ENCODE assay signal across 23 mouse cellular contexts in genomic region chr14:33073355-33073754, GRCm38 (mm10).
A peak's percentile ranks its signal among the peaks of the same experiment; 100 is the strongest.
DNase-seq lines count a peak whose midpoint lies in the region; ATAC-seq and TF ChIP-seq lines count a peak whose summit lies in the region.
"Had no signal": no experiment of that assay in that cellular context is flagged by ENCODE, and none has a peak within 500 bp of the region (broad histone marks: within the 10 kb centered on the region; RNA-seq: fewer than 3 reads in every experiment).

No protein-coding gene starts in this region.

- DNase-seq in heart, adult 11 months, result peak; percentile 6
- peak; percentile 55 for DNase-seq in MEL (ENCODE audit: low read depth, low spot score)
- peak; percentile 9 for DNase-seq in MEL-GATA-1-ER (ENCODE audit: extremely low read depth, low read depth)
- DNase-seq: adrenal gland, adult 2 months; adrenal gland, adult 8-10 months; adrenal gland, postnatal 10 days; adrenal gland, postnatal 14 days; adrenal gland, postnatal 25 days; adrenal gland, postnatal 36 days; B cell, adult 2 months; cerebellum, adult 11 months; cerebellum, adult 11-12 months; cerebellum, adult 18-20 months; cerebellum, adult 2 months; cerebellum, adult 8-10 months had no signal

- no peak for TF ChIP-seq RAD21 in MEL (IDR thresholded peaks at IDR 0.05; ENCODE audit: low read depth, low read length)

- H3K27ac ChIP-seq in heart, embryonic 12.5 days (ENCODE audit: poor library complexity, severe bottlenecking), result no peak overlapping the region
- H3K27ac ChIP-seq in MEL (ENCODE audit: control insufficient read depth, low read depth, low read length), result no peak overlapping the region
- H3K27ac ChIP-seq in neural tube, embryonic 15.5 days (replicated peaks), result no peak overlapping the region
- no peak overlapping the region for H3K27ac ChIP-seq in intestine, embryonic 15.5 days

- H3K36me3 ChIP-seq in heart, embryonic 12.5 days, result no peaks in the 10 kb centered on the region
- H3K36me3 ChIP-seq in MEL (ENCODE audit: control insufficient read depth in 1 of 2, insufficient read depth in 2 of 2, low read length in 2 of 2), result peaks cover 0 to 10% of the 10 kb centered on the region in 2 experiments; a peak in 2 of 4 replicates
- no peaks in the 10 kb centered on the region for H3K36me3 ChIP-seq in neural tube, embryonic 15.5 days
- no peaks in the 10 kb centered on the region for H3K36me3 ChIP-seq in intestine, embryonic 15.5 days
- H3K36me3 ChIP-seq: G1E had no signal

- WGBS in heart, embryonic 12.5 days, result 82% methylated on average over 3 of the region's 3 CpGs
- 87% methylated on average over 3 of the region's 3 CpGs for WGBS in neural tube, embryonic 15.5 days
- 89% methylated on average over 3 of the region's 3 CpGs for WGBS in intestine, embryonic 15.5 days

- H3K9me3 ChIP-seq in heart, embryonic 12.5 days (replicated peaks), result no peaks in the 10 kb centered on the region
- no peaks in the 10 kb centered on the region for H3K9me3 ChIP-seq in MEL (replicated peaks; ENCODE audit: insufficient read depth, low read length)
- H3K9me3 ChIP-seq in neural tube, embryonic 15.5 days (replicated peaks), result no peaks in the 10 kb centered on the region
- no peaks in the 10 kb centered on the region for H3K9me3 ChIP-seq in intestine, embryonic 15.5 days

- H3K9ac ChIP-seq in heart, embryonic 12.5 days, result no peak overlapping the region
- no peak overlapping the region for H3K9ac ChIP-seq in MEL (ENCODE audit: control insufficient read depth, low read depth, low read length, poor library complexity, severe bottlenecking)
- H3K9ac ChIP-seq in neural tube, embryonic 15.5 days (replicated peaks), result no peak overlapping the region
- H3K9ac ChIP-seq in intestine, embryonic 15.5 days, result no peak overlapping the region

- no peak for TF ChIP-seq CTCF in MEL (IDR thresholded peaks at IDR 0.05 in 2 of 3, conservative IDR thresholded peaks at IDR 0.05 in 1 of 3; ENCODE audit: control insufficient read depth in 1 of 3, insufficient read depth in 1 of 3, low read depth in 2 of 3, low read length in 3 of 3, poor library complexity in 1 of 3, severe bottlenecking in 1 of 3)

- no peaks in the 10 kb centered on the region for H3K79me2 ChIP-seq in MEL (ENCODE audit: control insufficient read depth, insufficient read depth, low read length, poor library complexity)

- H3K4me1 ChIP-seq in heart, embryonic 12.5 days (replicated peaks), result 0 out of 2 replicates have a peak, but pooled peaks cover 3% of the 10 kb centered on the region
- H3K4me1 ChIP-seq in MEL (ENCODE audit: control insufficient read depth in 1 of 2, insufficient read depth in 2 of 2, low read length in 2 of 2), result peaks cover 11 to 12% of the 10 kb centered on the region in 2 experiments
- no peaks in the 10 kb centered on the region for H3K4me1 ChIP-seq in neural tube, embryonic 15.5 days
- no peaks in the 10 kb centered on the region for H3K4me1 ChIP-seq in intestine, embryonic 15.5 days (replicated peaks)

- no peak for TF ChIP-seq POLR2A in MEL (IDR thresholded peaks at IDR 0.05; ENCODE audit: control insufficient read depth in 1 of 2, insufficient read depth in 1 of 2, low read depth in 1 of 2, low read length in 2 of 2, poor library complexity in 1 of 2)

- H3K27me3 ChIP-seq in heart, embryonic 12.5 days (replicated peaks), result no peaks in the 10 kb centered on the region
- H3K27me3 ChIP-seq in MEL (ENCODE audit: control insufficient read depth in 1 of 2, insufficient read depth in 2 of 2, low read length in 2 of 2), result no peaks in the 10 kb centered on the region
- H3K27me3 ChIP-seq in neural tube, embryonic 15.5 days (replicated peaks), result peaks cover 7% of the 10 kb centered on the region; the same call in 1 of the 2 replicates
- no peaks in the 10 kb centered on the region for H3K27me3 ChIP-seq in intestine, embryonic 15.5 days (replicated peaks)
- H3K27me3 ChIP-seq: CH12.LX had no signal

- H3K4me2 ChIP-seq in heart, embryonic 12.5 days, result no peak overlapping the region
- no peak overlapping the region for H3K4me2 ChIP-seq in neural tube, embryonic 15.5 days
- H3K4me2 ChIP-seq in intestine, embryonic 15.5 days (replicated peaks), result no peak overlapping the region

- H3K4me3 ChIP-seq in heart, embryonic 12.5 days, result no peak overlapping the region
- H3K4me3 ChIP-seq in MEL (ENCODE audit: control insufficient read depth in 1 of 2, insufficient read depth in 1 of 2, low read depth in 2 of 2, low read length in 2 of 2), result no peak overlapping the region
- H3K4me3 ChIP-seq in neural tube, embryonic 15.5 days (replicated peaks), result no peak overlapping the region
- H3K4me3 ChIP-seq in intestine, embryonic 15.5 days (replicated peaks), result no peak overlapping the region

- ATAC-seq in heart, embryonic 12.5 days (ENCODE audit: insufficient number of reproducible peaks, low FRiP score), result no peak
- ATAC-seq in neural tube, embryonic 15.5 days (ENCODE audit: low FRiP score), result no peak
- ATAC-seq in intestine, embryonic 15.5 days, result no peak
- ATAC-seq: activated CD4-positive, CD25-positive, alpha-beta regulatory T cell, adult 4 months; CD4-positive, CD25-positive, alpha-beta regulatory T cell, adult 4 months; Patski had no signal

- TF ChIP-seq EP300 in MEL (IDR thresholded peaks at IDR 0.05; ENCODE audit: low read depth in 1 of 2, low read length in 2 of 2), result peak; percentile 52 to 68

TF ChIP-seq in MEL, 35 proteins besides CTCF, POLR2A, EP300 and RAD21:
- TF ChIP-seq KAT2A (conservative IDR thresholded peaks at IDR 0.05; ENCODE audit: low read depth, low read length), result no peak
- no peak for TF ChIP-seq USF2 (IDR thresholded peaks at IDR 0.05; ENCODE audit: borderline replicate concordance in 1 of 2, insufficient read depth in 1 of 2, low read depth in 1 of 2, low read length in 2 of 2)
- peak; percentile 82 for TF ChIP-seq ZNF384 (IDR thresholded peaks at IDR 0.05; ENCODE audit: low read depth, low read length)
- TF ChIP-seq GATA1 (IDR thresholded peaks at IDR 0.05; ENCODE audit: low read depth, low read length), result peak; percentile 82
- TF ChIP-seq RCOR1 (IDR thresholded peaks at IDR 0.05; ENCODE audit: low read depth, low read length), result peak; percentile 82
- no peak for TF ChIP-seq MAX (IDR thresholded peaks at IDR 0.05; ENCODE audit: low read length)
- no peak for TF ChIP-seq ZMIZ1 (IDR thresholded peaks at IDR 0.05; ENCODE audit: low read depth, low read length)
- TF ChIP-seq NELFE (IDR thresholded peaks at IDR 0.05; ENCODE audit: low read depth, low read length), result no peak
- TF ChIP-seq TCF12 (IDR thresholded peaks at IDR 0.05; ENCODE audit: low read depth, low read length), result 0 out of 2 replicates have a peak, but pooled peaks have one; percentile 23
- no peak for TF ChIP-seq TAL1 (IDR thresholded peaks at IDR 0.05; ENCODE audit: low read length)
- TF ChIP-seq E2F4 (IDR thresholded peaks at IDR 0.05; ENCODE audit: borderline replicate concordance, low read depth, low read length), result no peak
- TF ChIP-seq MEF2A (IDR thresholded peaks at IDR 0.05; ENCODE audit: extremely low read depth, insufficient replicate concordance, low read depth, low read length, poor library complexity, severe bottlenecking), result no peak
- no peak for TF ChIP-seq MAZ (IDR thresholded peaks at IDR 0.05; ENCODE audit: low read depth, low read length)
- no peak for TF ChIP-seq USF1 (IDR thresholded peaks at IDR 0.05; ENCODE audit: low read depth, low read length)
- no peak for TF ChIP-seq ZKSCAN1 (IDR thresholded peaks at IDR 0.05; ENCODE audit: low read depth, low read length)
- no peak for TF ChIP-seq GABPA (IDR thresholded peaks at IDR 0.05; ENCODE audit: low read depth, low read length)
TF ChIP-seq in MEL: peak in this region for 4.
